Mouse (Mus musculus) heart, adult 2 months (tissue): ENCODE data around the gene Gtf3c5. TPM values are rescaled to one million over a fixed set of nuclear protein-coding genes. Genes with fewer than 3 reads are reported as not detected.

Experiments
- DNase-seq, 2 experiments: peaks; one replicate each; pipeline ENCODE4 v3.0.0; 2021
- H3K27ac ChIP-seq: fragments of 200-600 bp; 2 replicates; pipeline ENCODE4 v1.8.1; 2022
- H3K27me3 ChIP-seq: fragments of 200-500 bp; 2 replicates; pipeline ENCODE4 v1.6.1; 2012; ENCODE audit warnings: mild to moderate bottlenecking, low read length, inconsistent platforms, mixed read lengths; ENCODE audit not compliant: control insufficient read depth, insufficient read depth
- H3K36me3 ChIP-seq: fragments of 200-500 bp; 2 replicates; pipeline ENCODE4 v1.6.1; 2012; ENCODE audit warnings: low read length, inconsistent platforms; ENCODE audit not compliant: control insufficient read depth, insufficient read depth
- H3K4me1 ChIP-seq: fragments of 200-500 bp; 2 replicates; pipeline ENCODE4 v1.6.1; 2011; ENCODE audit warnings: low read length; ENCODE audit not compliant: control insufficient read depth, insufficient read depth
- H3K4me3 ChIP-seq: fragments of 200-600 bp; 2 replicates; pipeline ENCODE4 v1.8.1; 2022
- H3K79me2 ChIP-seq: fragments of 200-500 bp; replicated peaks from 2 replicates; pipeline ENCODE4 v1.6.1; 2012; ENCODE audit warnings: mild to moderate bottlenecking, inconsistent platforms, low read length, moderate library complexity, mixed read lengths; ENCODE audit not compliant: control insufficient read depth, insufficient read depth
- H3K9ac ChIP-seq: fragments of 200-500 bp; 2 replicates; pipeline ENCODE4 v1.6.1; 2012; ENCODE audit warnings: low read depth, mild to moderate bottlenecking, control low read depth, inconsistent platforms, low read length, mixed read lengths
- CTCF ChIP-seq: fragments of 200-600 bp; IDR thresholded peaks from 2 replicates; pipeline ENCODE4 v1.8.1; 2022; ENCODE audit warnings: antibody characterized with exemption, mild to moderate bottlenecking, moderate library complexity
- EP300 ChIP-seq: fragments of 200-500 bp; IDR thresholded peaks from 2 replicates; pipeline ENCODE4 v1.6.1; 2011; ENCODE audit warnings: low read depth, low read length, control low read depth; ENCODE audit not compliant: insufficient read depth
- POLR2A ChIP-seq: fragments of 200-500 bp; IDR thresholded peaks from 2 replicates; pipeline ENCODE4 v1.6.1; 2011; ENCODE audit warnings: mild to moderate bottlenecking, low read depth, low read length, control low read depth; ENCODE audit not compliant: insufficient read depth
- WGBS: fragments of 180-500 bp; shearing (Covaris S2); methylation state at CpG from one replicate; pipeline ENCODE4 v1.1.7; 2018; 5-methylcytosine and 5-hydroxymethylcytosine counted together
- intact Hi-C: fragments of 180-260 bp; cut with DNase I; formaldehyde crosslinking; loops from one replicate; pipeline ENCODE4 v1.15.1; 2025
- polyA plus RNA-seq: library from polyadenylated mRNA; depleted of rRNA; stranded (reverse); fragments of >200 nt; gene quantifications from 2 replicates; pipeline ENCODE4 v1.2.3, GENCODE M21; 2012
- total RNA-seq, 2 experiments: library from RNA; stranded (reverse); gene quantifications; 2 replicates each; pipeline ENCODE4 v1.2.3; 2021

Gene Gtf3c5
- total and polyA plus RNA-seq, 3 experiments = 11.0 to 14.3 (median 12.2) TPM

- 93% methylated on average over 20 of the region's 20 CpGs for WGBS
- H3K9ac ChIP-seq = no peak overlapping the region
- intact Hi-C loops = no loop called here
- no peak overlapping the region for H3K27ac ChIP-seq
- no peak overlapping the region for H3K4me3 ChIP-seq
- no peak for DNase-seq
- H3K4me1 ChIP-seq = peaks cover 32% of the 10 kb centered on the region
- H3K27me3 ChIP-seq = no peaks in the 10 kb centered on the region
- no peaks in the 10 kb centered on the region for H3K36me3 ChIP-seq
- H3K79me2 ChIP-seq = no peaks in the 10 kb centered on the region
- TF ChIP-seq EP300 (no peak), CTCF (no peak), POLR2A (no peak)
These were observed 55.9 kb downstream of the Gtf3c5 start for GRCm38 (mm10) chr2:28527436-28528353.

GRCm38 (mm10) chr2:28525943-28526876, 57.3 kb downstream of the Gtf3c5 start:
- DNase-seq = peak in 1 of 2 experiments; percentile 53
- H3K36me3 ChIP-seq = no peaks in the 10 kb centered on the region
- intact Hi-C loops = no loop called here
- H3K27me3 ChIP-seq = no peaks in the 10 kb centered on the region
- H3K4me1 ChIP-seq = peaks cover 32% of the 10 kb centered on the region
- H3K4me3 ChIP-seq = no peak overlapping the region
- peak overlapping the region; percentile 85 for H3K27ac ChIP-seq
- WGBS = 31% methylated on average over 12 of the region's 12 CpGs
- no peaks in the 10 kb centered on the region for H3K79me2 ChIP-seq
- TF ChIP-seq POLR2A = no peak
- TF ChIP-seq EP300 = 0 out of 2 replicates have a peak, but pooled peaks have one; percentile 10
- TF ChIP-seq CTCF = peak; percentile 51
- H3K9ac ChIP-seq = no peak overlapping the region

- H3K9ac ChIP-seq = peak overlapping the region; percentile 21
- intact Hi-C loops = no loop called here
- 33% methylated on average over 11 of the region's 11 CpGs for WGBS
These were observed 58.2 kb downstream of the Gtf3c5 start for GRCm38 (mm10) chr2:28525219-28525942.

GRCm38 (mm10) chr2:28524406-28524805, 59.1 kb downstream of the Gtf3c5 start:
- WGBS = 87% methylated on average over 10 of the region's 10 CpGs
- Histone ChIP-seq H3K27ac (peak overlapping the region; percentile 85), H3K4me3 (no peak overlapping the region), H3K36me3 (no peaks in the 10 kb centered on the region), H3K4me1 (peaks cover 20% of the 10 kb centered on the region), H3K9ac (no peak overlapping the region), H3K27me3 (no peaks in the 10 kb centered on the region), H3K79me2 (no peaks in the 10 kb centered on the region)
- no peak for TF ChIP-seq POLR2A
- TF ChIP-seq CTCF = no peak
- no peak for TF ChIP-seq EP300
- intact Hi-C loops = no loop called here
- no peak for DNase-seq

More at GRCm38 (mm10) chr2:28525219-28525942, 58.2 kb downstream of the Gtf3c5 start:
- H3K79me2 ChIP-seq = no peaks in the 10 kb centered on the region
- H3K36me3 ChIP-seq = no peaks in the 10 kb centered on the region
- peaks cover 28% of the 10 kb centered on the region for H3K4me1 ChIP-seq
- TF ChIP-seq CTCF = no peak
- TF ChIP-seq POLR2A = peak; percentile 53
- 0 out of 2 replicates have a peak, but pooled peaks have one; percentile 9 for TF ChIP-seq EP300
- no peaks in the 10 kb centered on the region for H3K27me3 ChIP-seq
- no peak overlapping the region for H3K4me3 ChIP-seq
- DNase-seq = peak; percentile 76 to 87
- peak overlapping the region; percentile 85 for H3K27ac ChIP-seq

- peak; percentile 86 to 87 for DNase-seq
- Histone ChIP-seq H3K9ac (no peak overlapping the region), H3K79me2 (no peaks in the 10 kb centered on the region), H3K36me3 (no peaks in the 10 kb centered on the region), H3K27me3 (no peaks in the 10 kb centered on the region), H3K4me3 (no peak overlapping the region), H3K4me1 (peaks cover 20% of the 10 kb centered on the region), H3K27ac (peak overlapping the region; percentile 85)
- intact Hi-C loops = no loop called here
- TF ChIP-seq CTCF = no peak
- no peak for TF ChIP-seq POLR2A
- WGBS = 11% methylated on average over 5 of the region's 5 CpGs
These were observed 59.9 kb downstream of the Gtf3c5 start for GRCm38 (mm10) chr2:28523643-28524117.
